Mouse (Mus musculus) spleen, postnatal 10 days (tissue): ENCODE results near the gene Ttc32.
"Not testable (repeated sequence)": the region's sequence is repeated elsewhere in the genome, so short reads cannot be mapped to it uniquely, and the experiment has no call there.

ENCODE experiments used
- DNase-seq, 2 experiments: peaks; one replicate each; pipeline ENCODE4 v3.0.0; 2021 to 2022; ENCODE audit warnings: low spot score in 2 of 2

The Ttc32 gene

DNA sequence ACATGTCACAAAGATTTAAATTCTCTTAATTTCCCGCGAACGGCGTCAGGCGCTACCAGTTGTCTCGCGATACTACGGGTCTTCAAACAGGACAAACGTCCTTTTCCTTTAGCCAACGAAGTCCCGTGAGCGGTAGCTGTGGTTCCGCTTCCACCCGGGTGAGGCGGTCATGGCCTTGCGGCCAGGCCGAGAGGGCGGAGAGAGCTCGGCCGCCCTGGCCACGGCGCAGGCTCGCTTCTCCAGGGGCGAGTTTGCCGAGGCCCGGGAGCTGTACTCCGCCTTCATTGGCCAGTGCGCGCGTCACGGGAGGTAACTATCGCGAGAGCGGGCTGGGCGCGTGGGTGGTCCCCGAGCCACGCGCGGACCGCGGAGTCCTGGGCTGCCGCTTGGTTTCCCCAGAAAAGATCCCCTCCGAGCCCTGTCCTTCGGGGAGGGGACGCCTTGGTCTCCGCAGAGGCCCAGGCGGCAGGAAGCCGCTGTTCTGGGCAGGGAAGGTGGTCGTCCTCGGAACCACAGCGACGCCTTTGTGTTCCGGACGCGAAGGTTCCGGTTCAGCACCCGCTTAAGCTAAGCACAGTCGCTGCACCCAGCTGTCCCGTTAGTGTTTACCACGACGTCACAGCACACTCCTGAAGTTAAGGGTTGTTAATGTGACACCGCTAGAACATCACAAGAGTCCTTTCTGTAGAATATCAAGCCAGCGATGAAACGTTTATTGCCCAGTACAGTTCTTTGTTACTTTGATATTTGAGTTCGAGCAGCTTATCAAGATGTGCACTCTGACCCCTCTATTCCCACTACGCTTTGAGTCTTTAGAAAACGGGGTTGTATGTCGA is at the start of gene Ttc32:
TSS of gene Ttc32 (plus strand) at position 110 of the 836 bp plus-strand sequence.
- peak; percentile 90 to 93 for DNase-seq

DNA sequence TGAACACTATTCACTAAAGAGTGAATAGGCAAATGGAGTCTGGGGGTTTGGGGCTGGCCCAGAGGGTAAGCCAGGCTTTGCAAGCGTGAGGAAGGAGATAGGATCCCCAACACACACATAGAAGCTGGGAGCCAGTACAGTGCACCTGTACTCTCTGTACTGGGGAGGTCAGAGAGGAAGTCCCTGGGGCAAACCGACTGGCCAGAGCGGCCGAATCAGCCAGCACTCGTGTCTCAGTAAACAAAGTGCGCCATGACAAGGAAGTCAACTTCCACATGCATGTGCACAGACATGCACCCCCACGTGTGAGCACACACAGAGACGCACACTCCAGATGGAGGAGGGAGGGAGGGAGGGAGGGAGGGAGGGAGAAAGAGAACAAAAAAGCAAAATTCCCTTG is 36.6 kb upstream of the Ttc32 start:
- DNase-seq, result no peak

DNA sequence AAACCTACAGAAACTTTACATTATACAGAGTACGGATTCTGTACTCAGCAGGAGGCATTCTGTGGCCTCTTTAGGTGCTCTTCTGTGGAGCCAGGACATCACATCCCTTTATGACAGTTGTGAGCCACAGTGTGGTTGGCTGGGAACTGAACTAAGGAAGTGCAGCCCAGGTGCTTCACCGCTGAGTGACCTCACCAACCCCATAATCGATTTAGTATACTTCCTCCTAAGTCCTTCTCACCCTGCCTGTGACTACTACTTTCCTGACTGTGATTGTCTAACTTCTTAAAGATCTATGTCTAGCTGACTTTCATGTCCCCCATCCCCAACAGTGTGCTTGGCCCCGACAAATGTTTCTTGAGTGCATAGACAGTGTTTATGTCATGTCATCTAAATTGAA is 31.5 kb upstream of the Ttc32 start:
- DNase-seq, result no peak

DNA sequence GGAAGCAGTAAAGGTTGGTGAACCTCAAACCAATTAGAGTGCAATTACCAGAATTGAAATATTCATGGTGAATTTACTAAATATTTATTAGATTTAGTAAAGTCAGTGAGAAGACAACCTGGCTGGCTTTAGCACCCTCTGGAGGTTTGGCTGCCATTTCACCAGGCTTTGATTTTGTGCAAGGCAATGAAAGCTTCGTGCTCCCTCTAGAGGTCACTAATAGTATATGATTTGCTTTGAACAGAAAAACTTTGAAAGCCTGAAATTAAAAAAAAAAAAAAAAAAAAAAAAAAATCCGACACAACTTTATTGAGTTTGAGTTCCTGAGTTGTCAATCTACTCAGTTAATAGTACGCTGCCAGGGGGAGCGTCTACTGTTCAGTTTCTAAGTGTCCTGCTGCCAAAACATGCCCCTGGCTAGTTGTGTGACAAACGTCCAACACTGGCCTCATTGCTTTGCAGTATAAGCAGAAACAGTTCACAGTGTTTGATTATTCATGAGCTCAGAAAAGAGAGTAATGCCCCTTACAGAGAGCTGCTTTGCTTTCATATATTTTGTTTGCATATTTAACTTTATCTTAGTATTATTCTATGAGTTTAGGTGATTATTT is 27.7 kb upstream of the Ttc32 start:
- peak in 1 of 2 experiments; percentile 51 for DNase-seq

GRCm38 (mm10) chr12:9007146-9007545 is 22.7 kb upstream of the Ttc32 start:
- no peak for DNase-seq

DNA sequence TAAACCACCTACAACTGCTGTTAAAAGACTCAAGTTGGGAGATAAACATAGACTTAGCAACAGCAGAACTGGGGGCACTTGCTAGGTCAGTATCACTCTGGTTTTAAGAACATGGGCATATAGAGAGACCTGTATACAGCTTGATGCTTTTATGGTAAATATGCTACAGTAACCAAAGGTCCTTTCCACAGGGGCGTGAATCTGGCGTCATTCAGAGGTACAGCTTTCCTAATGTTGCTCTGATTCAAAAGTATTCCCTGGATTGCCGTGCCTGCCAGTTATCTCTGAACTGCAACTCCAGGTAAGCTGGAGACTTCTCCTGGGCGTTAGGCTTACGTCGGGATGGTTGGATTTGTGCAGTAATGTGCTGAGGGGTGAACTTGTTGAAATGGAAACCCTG is 22.0 kb upstream of the Ttc32 start:
- DNase-seq, result no peak

GRCm38 (mm10) chr12:9010311-9010710 is 19.5 kb upstream of the Ttc32 start:
- no peak for DNase-seq

DNA sequence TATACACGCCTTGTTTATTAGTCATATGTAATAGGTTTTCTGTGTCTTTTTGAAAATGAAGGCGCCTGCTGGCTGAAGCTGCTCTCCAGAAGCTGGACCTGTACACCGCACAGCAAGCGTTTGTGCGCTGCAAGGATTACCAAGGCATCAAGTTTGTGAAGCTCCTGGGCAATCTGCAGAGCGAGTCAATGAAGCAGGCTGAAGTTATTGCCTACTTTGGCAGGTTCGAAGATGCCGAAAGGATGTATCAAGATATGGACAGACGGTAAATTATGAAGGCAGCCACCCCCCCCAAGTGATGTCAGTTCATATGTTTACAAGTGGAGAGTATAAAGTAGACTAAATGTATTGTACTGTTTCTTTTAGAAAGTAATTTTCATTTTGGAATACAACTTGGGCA is 13.4 kb upstream of the Ttc32 start:
- no peak for DNase-seq

GRCm38 (mm10) chr12:9020431-9020830 is 9.4 kb upstream of the Ttc32 start:
- no peak for DNase-seq

DNA sequence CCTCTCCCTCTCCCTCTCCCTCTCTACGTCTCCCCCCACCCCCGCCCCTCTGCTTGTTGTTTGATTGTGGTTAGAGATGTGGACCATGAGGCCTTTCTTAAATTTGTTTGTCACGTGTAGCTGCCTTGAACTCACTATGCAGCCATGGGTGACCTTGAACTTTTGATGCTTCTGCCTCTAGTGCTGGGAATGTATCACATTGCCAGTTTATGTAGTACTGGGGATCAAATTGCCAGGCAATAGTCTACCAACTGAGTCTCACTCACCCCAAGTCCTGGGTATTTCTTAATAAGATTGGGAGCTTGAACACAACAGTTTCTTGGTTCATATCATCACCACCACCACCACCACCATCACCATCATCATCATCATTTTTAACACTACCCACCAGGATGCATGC is 8.8 kb upstream of the Ttc32 start:
- DNase-seq, result no peak

DNA sequence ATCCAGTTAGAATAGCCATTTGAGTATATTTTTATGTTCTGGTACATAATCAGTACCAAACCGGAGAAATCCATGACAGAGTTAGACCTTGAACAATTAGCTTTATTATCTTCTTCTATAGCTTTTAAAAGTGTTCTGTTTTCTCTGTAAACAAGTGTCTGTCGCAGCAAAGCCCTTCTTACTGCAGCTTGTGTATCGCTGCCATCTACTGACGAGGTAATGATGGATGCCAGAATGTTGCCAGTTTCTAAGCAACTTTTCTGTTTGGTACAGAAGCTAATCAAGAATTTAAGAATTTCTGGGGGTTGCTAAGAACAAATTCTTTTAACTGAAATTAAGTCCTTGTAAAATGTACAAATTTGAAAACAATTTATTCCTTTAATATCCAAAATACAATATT is 6.8 kb upstream of the Ttc32 start:
- no peak for DNase-seq

DNA sequence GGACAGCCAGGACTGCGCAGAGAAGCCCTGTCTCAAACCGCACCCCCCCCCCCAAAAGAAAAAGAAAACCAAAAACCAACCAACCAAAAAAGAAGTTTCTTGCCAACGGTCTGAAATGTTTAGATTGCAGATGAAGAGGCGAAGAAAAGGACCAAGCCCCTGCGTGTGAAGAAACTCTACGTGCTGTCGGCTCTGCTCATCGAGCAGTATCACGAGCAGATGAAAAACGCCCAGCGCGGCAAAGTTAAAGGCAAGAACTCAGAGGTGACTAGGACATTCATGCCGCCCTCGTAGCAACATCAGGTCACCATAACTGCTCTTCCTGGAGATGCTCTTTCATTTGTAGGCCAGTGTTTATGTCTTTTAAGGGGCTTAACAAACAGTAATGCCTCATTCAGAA is 5.7 kb upstream of the Ttc32 start:
- no peak for DNase-seq

- DNase-seq, result no peak
Measured at GRCm38 (mm10) chr12:9024736-9025135, 5.1 kb upstream of the Ttc32 start.

DNA sequence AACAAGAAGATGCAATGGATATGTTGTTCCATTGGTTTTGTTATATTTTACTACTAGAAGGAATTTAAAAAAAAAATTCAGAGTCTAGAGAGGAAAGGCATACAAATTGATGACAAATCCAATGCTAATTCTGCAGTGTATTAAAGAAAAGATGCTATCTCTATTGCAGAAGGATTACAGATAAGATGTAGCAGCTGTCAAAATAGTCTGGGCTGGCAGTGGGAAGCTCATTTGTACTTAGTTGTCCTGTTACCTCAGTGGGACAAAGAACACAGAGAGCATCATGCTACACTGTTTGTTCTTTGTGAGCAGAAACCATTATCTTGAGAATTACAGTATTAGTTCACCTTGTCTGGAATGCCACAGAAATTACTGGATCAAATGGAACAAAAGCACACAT is 3.0 kb upstream of the Ttc32 start:
- no peak for DNase-seq

GRCm38 (mm10) chr12:9028816-9029215 is 981 bp upstream of the Ttc32 start:
- not testable (repeated sequence) for DNase-seq

- DNase-seq, result no peak
Measured at GRCm38 (mm10) chr12:9029506-9029887, 300 bp upstream of the Ttc32 start.

DNA sequence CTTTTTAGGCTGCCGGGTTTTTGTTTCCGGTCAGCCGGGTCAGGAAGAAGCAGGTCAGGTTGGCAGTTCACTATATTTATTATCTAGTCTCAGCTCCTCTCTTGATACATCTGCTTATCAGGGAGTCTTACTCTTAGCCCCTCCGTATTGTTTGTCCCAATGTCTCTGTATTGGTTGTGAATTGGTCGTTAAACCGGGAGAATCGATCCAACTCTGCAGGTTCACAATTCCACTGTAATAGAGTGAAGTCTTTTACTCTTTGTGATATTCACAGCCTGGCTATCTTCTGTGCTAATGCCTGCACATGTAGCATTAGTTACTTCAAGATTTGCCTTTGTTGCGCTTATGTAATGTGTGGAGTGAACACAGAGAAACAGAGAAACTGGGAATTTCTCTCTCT is 1.4 kb downstream of the Ttc32 start:
- no peak for DNase-seq

- no peak for DNase-seq
Measured at GRCm38 (mm10) chr12:9033140-9033539, 3.3 kb downstream of the Ttc32 start.

DNA sequence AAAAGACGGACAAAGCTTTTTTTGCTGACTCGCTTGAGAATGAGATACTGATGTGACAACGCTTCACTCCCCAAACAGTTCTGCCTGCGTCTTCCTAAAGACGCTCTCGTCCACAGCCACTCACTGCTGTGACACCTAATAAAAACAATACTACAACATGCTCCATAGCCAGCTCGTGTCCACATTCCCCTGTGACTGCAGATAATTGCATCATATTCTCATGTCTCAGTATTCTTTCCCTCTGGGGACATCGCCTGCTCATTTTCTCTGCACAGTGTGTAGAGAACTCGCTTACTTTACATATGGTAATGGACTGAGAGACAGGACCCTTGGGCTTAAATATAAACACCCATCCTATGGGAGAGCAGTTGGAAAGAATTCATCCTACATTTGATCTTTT is 6.6 kb downstream of the Ttc32 start:
- DNase-seq, result no peak

DNA sequence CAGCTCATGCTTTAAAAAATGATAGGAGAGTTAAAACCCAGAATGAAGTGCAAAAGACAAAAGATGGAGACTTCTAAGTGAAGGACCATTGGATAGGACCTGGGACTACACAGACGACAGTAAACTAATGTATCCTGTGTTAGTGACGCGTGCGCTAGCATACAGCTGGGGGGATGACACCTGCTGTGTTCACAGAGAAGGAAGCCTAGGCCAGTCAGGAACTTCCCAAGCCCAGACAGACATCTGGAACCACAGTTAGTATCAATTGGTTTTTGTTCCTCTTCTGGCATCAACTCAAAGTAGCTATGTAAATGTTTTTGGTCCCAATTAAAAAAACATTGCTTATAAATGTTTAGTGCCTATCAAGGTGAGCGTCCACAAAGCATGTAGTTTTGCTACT is 10.4 kb downstream of the Ttc32 start:
- no peak for DNase-seq

GRCm38 (mm10) chr12:9040686-9041085 is 10.9 kb downstream of the Ttc32 start:
- no peak for DNase-seq

- no peak for DNase-seq
Measured at GRCm38 (mm10) chr12:9042316-9042715, 12.5 kb downstream of the Ttc32 start.

DNA sequence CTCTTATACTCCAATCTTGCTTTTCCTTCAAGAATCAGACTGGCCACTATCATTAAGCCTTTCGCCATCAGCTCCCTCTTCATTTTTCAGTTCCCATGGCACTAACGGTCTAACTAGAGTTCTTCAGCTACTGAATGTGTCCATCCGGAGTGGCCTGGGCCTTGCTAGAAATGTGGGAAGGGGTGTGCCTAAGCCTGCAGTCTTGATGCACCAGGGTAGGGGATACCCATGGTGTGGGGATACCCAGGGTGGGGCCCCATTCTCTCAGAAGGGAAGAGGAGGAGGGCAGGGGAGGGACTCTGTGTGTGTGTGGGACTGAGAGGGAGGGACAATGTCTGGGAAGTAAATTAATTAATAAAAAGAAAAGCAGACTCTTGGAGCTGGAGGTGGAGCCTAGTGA is 13.0 kb downstream of the Ttc32 start:
- DNase-seq, result no peak

GRCm38 (mm10) chr12:9044666-9045065 is 14.9 kb downstream of the Ttc32 start:
- no peak for DNase-seq
